Mouse (Mus musculus) left cerebral cortex, adult 2 months (tissue): ENCODE results near the gene Rrad. TPM values are rescaled to one million over a fixed set of nuclear protein-coding genes. Genes with fewer than 3 reads are reported as not detected.

Experiments
- DNase-seq, 2 experiments: peaks; one replicate each; pipeline ENCODE4 v3.0.0; 2021 to 2022; ENCODE audit warnings: low spot score in 2 of 2, mixed read lengths in 1 of 2; ENCODE audit errors: extremely low spot score in 1 of 2
- H3K27ac ChIP-seq: fragments of 200-600 bp; 2 replicates; pipeline ENCODE4 v1.8.1; 2022
- H3K4me3 ChIP-seq: fragments of 200-600 bp; 2 replicates; pipeline ENCODE4 v1.8.1; 2022
- CTCF ChIP-seq: fragments of 200-600 bp; IDR thresholded peaks from 2 replicates; pipeline ENCODE4 v1.8.1; 2022; ENCODE audit warnings: antibody characterized with exemption, mild to moderate bottlenecking, moderate library complexity
- intact Hi-C: fragments of 180-260 bp; cut with DNase I; formaldehyde crosslinking; loops from one replicate; pipeline ENCODE4 v1.15.1; 2025
- total RNA-seq, 2 experiments: library from RNA; stranded (reverse); gene quantifications; 2 replicates each; pipeline ENCODE4 v1.2.3; 2021

The Rrad gene
- total RNA-seq, 2 experiments from 2014 or later = 4.0 to 4.4 TPM

DNA sequence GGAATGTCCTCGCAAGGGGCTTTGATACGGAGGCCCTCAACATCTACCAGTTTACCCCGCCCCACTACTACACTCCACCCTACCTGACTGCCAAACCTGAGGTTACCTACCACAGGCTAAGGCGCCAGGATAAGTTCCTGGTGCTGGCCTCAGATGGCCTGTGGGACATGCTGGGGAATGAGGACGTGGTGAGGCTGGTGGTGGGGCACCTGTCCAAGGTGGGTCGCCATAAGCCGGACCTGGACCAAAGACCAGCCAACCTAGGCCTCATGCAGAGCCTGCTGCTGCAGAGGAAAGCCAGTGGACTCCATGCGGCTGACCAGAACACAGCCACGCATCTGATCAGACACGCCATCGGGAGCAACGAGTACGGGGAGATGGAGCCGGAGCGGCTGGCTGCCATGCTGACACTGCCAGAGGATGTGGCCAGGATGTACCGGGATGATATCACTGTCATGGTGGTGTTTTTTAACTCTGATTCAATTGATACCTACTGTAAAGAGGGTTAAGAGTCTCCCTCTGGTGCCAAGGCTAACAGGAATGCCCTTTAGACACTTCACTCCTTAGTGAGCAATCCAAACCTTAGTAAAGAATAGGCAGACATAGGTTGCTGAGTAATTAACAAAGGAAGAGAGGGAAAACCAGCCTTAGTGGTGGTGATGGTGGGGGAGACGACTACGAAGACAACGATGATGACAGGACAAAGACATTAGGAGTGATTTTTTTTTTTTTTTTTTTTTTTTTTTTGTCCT is 36.3 kb downstream of the Rrad start:
- DNase-seq = no peak
- H3K27ac ChIP-seq = no peak overlapping the region
- TF ChIP-seq CTCF = no peak
- no peak overlapping the region for H3K4me3 ChIP-seq
- intact Hi-C loops = no loop called here

- DNase-seq = no peak
- Histone ChIP-seq H3K27ac (no peak overlapping the region), H3K4me3 (no peak overlapping the region)
- no peak for TF ChIP-seq CTCF
- intact Hi-C loops = no loop called here
These were observed 37.4 kb downstream of the Rrad start for GRCm38 (mm10) chr8:104593536-104594325.

GRCm38 (mm10) chr8:104592566-104592965 is 38.6 kb downstream of the Rrad start:
- Histone ChIP-seq H3K4me3 (no peak overlapping the region), H3K27ac (no peak overlapping the region)
- TF ChIP-seq CTCF = no peak
- intact Hi-C loops = no loop called here
- DNase-seq = no peak

- H3K27ac ChIP-seq = peak overlapping the region; percentile 93
- TF ChIP-seq CTCF = no peak
- intact Hi-C loops = loop anchor here (2.0 kb wide), 1 partner anchor 49 kb away; the partner anchor contains the start of gene Ciao2b
- peak overlapping the region; percentile 72 for H3K4me3 ChIP-seq
- no peak for DNase-seq
These were observed 39.3 kb downstream of the Rrad start for GRCm38 (mm10) chr8:104591856-104592255.

- no peak for TF ChIP-seq CTCF
- intact Hi-C loops = loop anchor here (2.0 kb wide), 1 partner anchor 50 kb away; the partner anchor contains the start of gene Ciao2b
These were observed 39.8 kb downstream of the Rrad start, which contains the start of gene Pdp2 for GRCm38 (mm10) chr8:104591133-104591834. Gene Pdp2 (plus strand): TSS chr8:104591451.

GRCm38 (mm10) chr8:104590284-104590683 is 40.8 kb downstream of the Rrad start:
- intact Hi-C loops = loop anchor here (2.0 kb wide), 1 partner anchor 51 kb away; the partner anchor contains the start of gene Ciao2b
- H3K27ac ChIP-seq = no peak overlapping the region
- no peak overlapping the region for H3K4me3 ChIP-seq
- TF ChIP-seq CTCF = no peak
- no peak for DNase-seq

More at GRCm38 (mm10) chr8:104591133-104591834, 39.8 kb downstream of the Rrad start, which contains the start of gene Pdp2:
- Histone ChIP-seq H3K4me3 (peak within 1 kb of the TSS; percentile 72), H3K27ac (peak within 1 kb of the TSS; percentile 93)
- peak; percentile 91 to 93 for DNase-seq

- DNase-seq = no peak
- Histone ChIP-seq H3K4me3 (no peak overlapping the region), H3K27ac (no peak overlapping the region)
- no peak for TF ChIP-seq CTCF
- intact Hi-C loops = no loop called here
These were observed 46.6 kb downstream of the Rrad start for GRCm38 (mm10) chr8:104584522-104584921.

Other genes with a start within 250 kb of the Rrad start
- 10 to 100 TPM; 86.7 to 87.4 TPM for gene Cmtm4, start 235.5 kb downstream of the Rrad start, total RNA-seq
- 100 to 1,000 TPM; 279 to 326 TPM for gene Dync1li2, start 188.3 kb downstream of the Rrad start, total RNA-seq
- 1 to 10 TPM; 1.9 to 2.0 TPM for gene Terb1, start 121.4 kb downstream of the Rrad start, total RNA-seq
- gene Nae1, start 96.7 kb downstream of the Rrad start, total RNA-seq = 10 to 100 TPM; 47.0 to 51.2 TPM
- gene Car7, start 96.6 kb downstream of the Rrad start, total RNA-seq = 10 to 100 TPM; 31.9 to 32.3 TPM
- 1 to 10 TPM; 8.4 to 8.5 TPM for gene Pdp2, start 39.9 kb downstream of the Rrad start, total RNA-seq
- not detected for gene Cdh16, start 6.9 kb downstream of the Rrad start, total RNA-seq
- 10 to 100 TPM; 30.2 to 34.3 TPM for gene Ciao2b, start 10.6 kb upstream of the Rrad start, total RNA-seq
- not detected for gene Ces2a, start 102.7 kb upstream of the Rrad start, total RNA-seq
- gene Ces2b, start 200.2 kb upstream of the Rrad start, total RNA-seq = under 1 TPM in 1 of 2 experiments, not detected in 1; 0.18 TPM
- gene Ces2c, start 215.7 kb upstream of the Rrad start, total RNA-seq = not detected